Comparison of ENCODE assay signal across 22 mouse cellular contexts in genomic region chr15:94802820-94803219, GRCm38 (mm10).
"Had no signal": no experiment of that assay in that cellular context is flagged by ENCODE, and none has a peak within 500 bp of the region (broad histone marks: within the 10 kb centered on the region; RNA-seq: fewer than 3 reads in every experiment).

No protein-coding gene starts in this region.

- H3K9me3 ChIP-seq: heart, embryonic 10.5 days; hindbrain, embryonic 10.5 days; hindbrain, embryonic 12.5 days; intestine, embryonic 15.5 days; limb, embryonic 10.5 days; limb, embryonic 12.5 days; liver, embryonic 12.5 days had no signal

- H3K36me3 ChIP-seq: heart, embryonic 10.5 days; heart, embryonic 12.5 days; hindbrain, embryonic 10.5 days; hindbrain, embryonic 12.5 days; intestine, embryonic 15.5 days; limb, embryonic 10.5 days; limb, embryonic 12.5 days; liver, embryonic 12.5 days had no signal

- H3K4me3 ChIP-seq: gastrocnemius, adult 2 months; heart, embryonic 10.5 days; heart, embryonic 12.5 days; hindbrain, embryonic 10.5 days; hindbrain, embryonic 12.5 days; intestine, embryonic 15.5 days; layer of hippocampus, adult 2 months; limb, embryonic 10.5 days; limb, embryonic 12.5 days; liver, embryonic 12.5 days had no signal

- DNase-seq: gastrocnemius, adult 2 months; gastrocnemius, postnatal 10 days; gastrocnemius, postnatal 25 days; heart, adult 18-20 months; heart, postnatal 10 days; heart, postnatal 4 days; kidney, adult 18-20 months; kidney, adult 8-10 months; kidney, postnatal 10 days; kidney, postnatal 25 days; kidney, postnatal 4 days had no signal

- H3K9ac ChIP-seq: heart, embryonic 12.5 days; hindbrain, embryonic 12.5 days; hindbrain, embryonic 14.5 days; intestine, embryonic 15.5 days; limb, embryonic 12.5 days; liver, embryonic 12.5 days had no signal

- H3K4me2 ChIP-seq: hindbrain, embryonic 12.5 days; hindbrain, embryonic 14.5 days; intestine, embryonic 15.5 days; limb, embryonic 12.5 days; liver, embryonic 12.5 days had no signal

- H3K4me1 ChIP-seq: intestine, embryonic 15.5 days; liver, embryonic 12.5 days had no signal

- ATAC-seq: inflammation-experienced regulatory T-cells, adult 6 months; liver, embryonic 12.5 days had no signal

- H3K27ac ChIP-seq: gastrocnemius, adult 2 months; heart, embryonic 10.5 days; hindbrain, embryonic 10.5 days; hindbrain, embryonic 12.5 days; hindbrain, embryonic 14.5 days; intestine, embryonic 15.5 days; layer of hippocampus, adult 2 months; limb, embryonic 10.5 days; limb, embryonic 12.5 days; liver, embryonic 12.5 days had no signal

- H3K27me3 ChIP-seq: hindbrain, embryonic 12.5 days; intestine, embryonic 15.5 days; liver, embryonic 12.5 days had no signal
